Mouse (Mus musculus) olfactory bulb, adult 2 months (tissue): ENCODE measurements at regions not wholly inside any gene's neighbourhood (a gene's known extent, or its start where the extent isn't known, plus 50 kb on each side); places are given as distances from the start of the nearest gene placed in this dataset.
"Not testable (repeated sequence)": the region's sequence is repeated elsewhere in the genome, so short reads cannot be mapped to it uniquely, and the experiment has no call there.

ENCODE experiments used
- H3K27ac ChIP-seq: fragments of 200-500 bp; 2 replicates; pipeline ENCODE4 v1.5.1; 2012; ENCODE audit warnings: low read depth, low read length; ENCODE audit not compliant: insufficient read depth
- H3K4me1 ChIP-seq: fragments of 200-500 bp; 2 replicates; pipeline ENCODE4 v1.6.1; 2012; ENCODE audit warnings: low read length; ENCODE audit not compliant: control insufficient read depth, insufficient read depth
- H3K4me3 ChIP-seq: fragments of 200-500 bp; 2 replicates; pipeline ENCODE4 v1.5.1; 2012; ENCODE audit warnings: mild to moderate bottlenecking, low read depth, low read length, moderate library complexity; ENCODE audit not compliant: insufficient read depth
- CTCF ChIP-seq: fragments of 200-500 bp; IDR thresholded peaks from 2 replicates; pipeline ENCODE4 v1.5.1; 2012; ENCODE audit warnings: low read depth, mild to moderate bottlenecking, low read length, moderate library complexity; ENCODE audit not compliant: insufficient read depth
- POLR2A ChIP-seq: fragments of 200-500 bp; IDR thresholded peaks from 2 replicates; pipeline ENCODE4 v1.6.1; 2012; ENCODE audit warnings: mild to moderate bottlenecking, low read depth, low read length, moderate library complexity; ENCODE audit not compliant: insufficient read depth
- WGBS: fragments of 180-500 bp; shearing (Covaris S2); methylation state at CpG from one replicate; pipeline ENCODE4 v1.1.7; 2018; 5-methylcytosine and 5-hydroxymethylcytosine counted together

- no peak overlapping the region for H3K4me3 ChIP-seq
- H3K27ac ChIP-seq = no peak overlapping the region
- no peaks in the 10 kb centered on the region for H3K4me1 ChIP-seq
- TF ChIP-seq CTCF = no peak
- TF ChIP-seq POLR2A = no peak
- WGBS = 86% methylated on average over 10 of the region's 10 CpGs
Measured at GRCm38 (mm10) chr3:9098441-9098840, 511.4 kb downstream of the Zfp704 start.

GRCm38 (mm10) chr3:9084134-9084533, 525.8 kb downstream of the Zfp704 start:
- H3K4me1 ChIP-seq = no peaks in the 10 kb centered on the region
- WGBS = 90% methylated on average over 5 of the region's 5 CpGs
- no peak overlapping the region for H3K27ac ChIP-seq
- TF ChIP-seq CTCF (no peak), POLR2A (no peak)
- H3K4me3 ChIP-seq = no peak overlapping the region

GRCm38 (mm10) chr3:9082061-9082460, 527.8 kb downstream of the Zfp704 start:
- 80% methylated on average over 7 of the region's 7 CpGs for WGBS

GRCm38 (mm10) chr3:9078201-9078600, 531.7 kb downstream of the Zfp704 start:
- TF ChIP-seq POLR2A (no peak), CTCF (no peak)
- H3K27ac ChIP-seq = no peak overlapping the region
- no peaks in the 10 kb centered on the region for H3K4me1 ChIP-seq
- 90% methylated on average over 2 of the region's 2 CpGs for WGBS
- H3K4me3 ChIP-seq = no peak overlapping the region

More at GRCm38 (mm10) chr3:9082061-9082460, 527.8 kb downstream of the Zfp704 start:
- Histone ChIP-seq H3K4me3 (no peak overlapping the region), H3K4me1 (no peaks in the 10 kb centered on the region), H3K27ac (no peak overlapping the region)
- no peak for TF ChIP-seq POLR2A

GRCm38 (mm10) chr3:9076696-9077095, 533.2 kb downstream of the Zfp704 start:
- WGBS = 34% methylated on average over 3 of the region's 3 CpGs
- H3K4me3 ChIP-seq = no peak overlapping the region
- H3K27ac ChIP-seq = no peak overlapping the region
- H3K4me1 ChIP-seq = no peaks in the 10 kb centered on the region
- TF ChIP-seq CTCF = 0 out of 2 replicates have a peak, but pooled peaks have one; percentile 27
- TF ChIP-seq POLR2A = no peak

GRCm38 (mm10) chr3:9072471-9072870, 537.4 kb downstream of the Zfp704 start:
- not testable (repeated sequence) for H3K4me3 ChIP-seq, H3K4me1 ChIP-seq, H3K27ac ChIP-seq
- WGBS = 88% methylated on average over 13 of the region's 13 CpGs

GRCm38 (mm10) chr3:9067048-9067447, 542.8 kb downstream of the Zfp704 start:
- WGBS = 7% methylated on average over 12 of the region's 12 CpGs
- peak; percentile 74 for TF ChIP-seq CTCF
- TF ChIP-seq POLR2A = no peak
- H3K4me3 ChIP-seq = no peak overlapping the region
- H3K27ac ChIP-seq = no peak overlapping the region
- no peaks in the 10 kb centered on the region for H3K4me1 ChIP-seq

GRCm38 (mm10) chr3:9066374-9066773, 543.5 kb downstream of the Zfp704 start:
- Histone ChIP-seq H3K4me1 (no peaks in the 10 kb centered on the region), H3K27ac (no peak overlapping the region), H3K4me3 (no peak overlapping the region)
- TF ChIP-seq CTCF (no peak), POLR2A (no peak)
- 80% methylated on average over 5 of the region's 5 CpGs for WGBS

GRCm38 (mm10) chr3:9065892-9066291, 544.0 kb downstream of the Zfp704 start:
- H3K4me3 ChIP-seq = no peak overlapping the region
- TF ChIP-seq CTCF (no peak), POLR2A (no peak)
- H3K4me1 ChIP-seq = no peaks in the 10 kb centered on the region
- no peak overlapping the region for H3K27ac ChIP-seq
- WGBS = 72% methylated on average over 5 of the region's 5 CpGs
